Mouse (Mus musculus) forebrain, embryonic 15.5 days (tissue): ENCODE data around the gene Slc38a10. TPM values are rescaled to one million over a fixed set of nuclear protein-coding genes. Genes with fewer than 3 reads are reported as not detected.

Experiments used
- ATAC-seq: fragments of 200-750 bp; cut with Nextera tagmentation; replicated peaks from 2 replicates; pipeline ENCODE4 v1.8.0; 2017; ENCODE audit warnings: mild to moderate bottlenecking, moderate TSS enrichment, moderate library complexity
- H3K27ac ChIP-seq: fragments of 300-500 bp; sonication (generic); replicated peaks from 2 replicates; pipeline ENCODE4 v1.5.1; 2015; ENCODE audit warnings: mild to moderate bottlenecking, inconsistent platforms
- H3K27me3 ChIP-seq: fragments of 300-500 bp; sonication (generic); 2 replicates; pipeline ENCODE4 v1.6.1; 2015; ENCODE audit warnings: inconsistent platforms
- H3K36me3 ChIP-seq: fragments of 300-500 bp; sonication (generic); 2 replicates; pipeline ENCODE4 v1.6.1; 2015; ENCODE audit warnings: mild to moderate bottlenecking, inconsistent platforms
- H3K4me1 ChIP-seq: fragments of 300-500 bp; sonication (generic); 2 replicates; pipeline ENCODE4 v1.6.1; 2015; ENCODE audit warnings: inconsistent platforms
- H3K4me2 ChIP-seq: fragments of 300-500 bp; sonication (generic); replicated peaks from 2 replicates; pipeline ENCODE4 v1.6.1; 2015; ENCODE audit warnings: mild to moderate bottlenecking, inconsistent platforms
- H3K4me3 ChIP-seq: fragments of 300-500 bp; sonication (generic); 2 replicates; pipeline ENCODE4 v1.5.1; 2015; ENCODE audit warnings: mild to moderate bottlenecking, inconsistent platforms
- H3K9ac ChIP-seq: fragments of 300-500 bp; sonication (generic); replicated peaks from 2 replicates; pipeline ENCODE4 v1.6.1; 2015; ENCODE audit warnings: mild to moderate bottlenecking, inconsistent platforms
- H3K9me3 ChIP-seq: fragments of 300-500 bp; sonication (generic); 2 replicates; pipeline ENCODE4 v1.6.1; 2016; ENCODE audit warnings: inconsistent platforms
- WGBS: fragments of 180-500 bp; shearing (Covaris S2); methylation state at CpG from one replicate; pipeline ENCODE4 v1.1.7; 2015; ENCODE audit warnings: mixed read lengths; 5-methylcytosine and 5-hydroxymethylcytosine counted together
- polyA plus RNA-seq: library from polyadenylated mRNA; unstranded; fragments of >200 nt; fragmentation: Nextera tagmentation; extraction: Ambion mirVana; gene quantifications from 2 replicates; pipeline ENCODE4 v1.2.1, GENCODE M21; 2015

Slc38a10 gene
- polyA plus RNA-seq, 1 experiment from 2014 or later: 98.9 TPM

- 92% methylated on average over 6 of the region's 6 CpGs for WGBS
- H3K9me3 ChIP-seq: no peaks in the 10 kb centered on the region
- no peaks in the 10 kb centered on the region for H3K27me3 ChIP-seq
- H3K36me3 ChIP-seq: peaks cover 46% of the 10 kb centered on the region
- no peak overlapping the region for H3K4me2 ChIP-seq
- no peak for ATAC-seq
- no peak overlapping the region for H3K9ac ChIP-seq
- H3K4me3 ChIP-seq: no peak overlapping the region
- H3K27ac ChIP-seq: no peak overlapping the region; the same call in 1 of the 2 replicates
- peaks cover 2% of the 10 kb centered on the region for H3K4me1 ChIP-seq
These were observed 70.9 kb downstream of the Slc38a10 start for GRCm38 (mm10) chr11:120080282-120080681.

GRCm38 (mm10) chr11:120076191-120076590 lies 75.0 kb downstream of the Slc38a10 start:
- no peaks in the 10 kb centered on the region for H3K4me1 ChIP-seq
- no peak overlapping the region for H3K27ac ChIP-seq
- ATAC-seq: no peak
- no peak overlapping the region for H3K4me3 ChIP-seq
- no peak overlapping the region for H3K4me2 ChIP-seq
- no peak overlapping the region for H3K9ac ChIP-seq
- H3K9me3 ChIP-seq: no peaks in the 10 kb centered on the region
- no peaks in the 10 kb centered on the region for H3K27me3 ChIP-seq
- 86% methylated on average over 3 of the region's 3 CpGs for WGBS
- H3K36me3 ChIP-seq: peaks cover 65% of the 10 kb centered on the region

- WGBS: 93% methylated on average over 9 of the region's 9 CpGs
- H3K36me3 ChIP-seq: peaks cover 68% of the 10 kb centered on the region
- ATAC-seq: no peak
These were observed 78.0 kb downstream of the Slc38a10 start for GRCm38 (mm10) chr11:120072986-120073647.

GRCm38 (mm10) chr11:120071731-120072320 lies 79.3 kb downstream of the Slc38a10 start:
- Histone ChIP-seq H3K27me3 (no peaks in the 10 kb centered on the region), H3K36me3 (peaks cover 67% of the 10 kb centered on the region)

More at GRCm38 (mm10) chr11:120072986-120073647, 78.0 kb downstream of the Slc38a10 start:
- Histone ChIP-seq H3K4me1 (no peaks in the 10 kb centered on the region), H3K9me3 (no peaks in the 10 kb centered on the region), H3K9ac (no peak overlapping the region), H3K4me2 (no peak overlapping the region), H3K4me3 (no peak overlapping the region), H3K27ac (no peak overlapping the region), H3K27me3 (no peaks in the 10 kb centered on the region)

GRCm38 (mm10) chr11:120071065-120071464 lies 80.1 kb downstream of the Slc38a10 start:
- Histone ChIP-seq H3K9ac (no peak overlapping the region), H3K36me3 (peaks cover 61% of the 10 kb centered on the region), H3K27me3 (no peaks in the 10 kb centered on the region), H3K4me1 (no peaks in the 10 kb centered on the region), H3K27ac (no peak overlapping the region), H3K4me2 (no peak overlapping the region), H3K9me3 (no peaks in the 10 kb centered on the region), H3K4me3 (no peak overlapping the region)
- ATAC-seq: no peak
- WGBS: 61% methylated on average over 12 of the region's 12 CpGs

More at GRCm38 (mm10) chr11:120071731-120072320, 79.3 kb downstream of the Slc38a10 start:
- ATAC-seq: no peak
- no peaks in the 10 kb centered on the region for H3K4me1 ChIP-seq
- WGBS: 87% methylated on average over 7 of the region's 7 CpGs
- H3K27ac ChIP-seq: no peak overlapping the region
- no peaks in the 10 kb centered on the region for H3K9me3 ChIP-seq
- H3K4me3 ChIP-seq: no peak overlapping the region
- H3K9ac ChIP-seq: no peak overlapping the region
- no peak overlapping the region for H3K4me2 ChIP-seq

GRCm38 (mm10) chr11:120070286-120070930 lies 80.7 kb downstream of the Slc38a10 start:
- Histone ChIP-seq H3K27me3 (no peaks in the 10 kb centered on the region), H3K4me2 (no peak overlapping the region), H3K9me3 (no peaks in the 10 kb centered on the region), H3K4me3 (no peak overlapping the region), H3K9ac (no peak overlapping the region), H3K4me1 (no peaks in the 10 kb centered on the region), H3K36me3 (peaks cover 63% of the 10 kb centered on the region), H3K27ac (no peak overlapping the region)
- 92% methylated on average over 27 of the region's 27 CpGs for WGBS
- ATAC-seq: no peak

GRCm38 (mm10) chr11:120069261-120069660 lies 81.9 kb downstream of the Slc38a10 start:
- 61% methylated on average over 11 of the region's 11 CpGs for WGBS
- Histone ChIP-seq H3K4me2 (no peak overlapping the region), H3K9ac (no peak overlapping the region), H3K4me3 (no peak overlapping the region), H3K27ac (no peak overlapping the region), H3K27me3 (no peaks in the 10 kb centered on the region), H3K4me1 (no peaks in the 10 kb centered on the region), H3K36me3 (peaks cover 64% of the 10 kb centered on the region), H3K9me3 (no peaks in the 10 kb centered on the region)
- ATAC-seq: no peak

- Histone ChIP-seq H3K27me3 (no peaks in the 10 kb centered on the region), H3K4me1 (no peaks in the 10 kb centered on the region), H3K4me3 (no peak overlapping the region), H3K27ac (no peak overlapping the region), H3K9ac (no peak overlapping the region), H3K9me3 (no peaks in the 10 kb centered on the region), H3K4me2 (no peak overlapping the region), H3K36me3 (peaks cover 60% of the 10 kb centered on the region)
- WGBS: 46% methylated on average over 17 of the region's 17 CpGs
- no peak for ATAC-seq
These were observed 83.3 kb downstream of the Slc38a10 start for GRCm38 (mm10) chr11:120067834-120068233.

GRCm38 (mm10) chr11:120065291-120065690 lies 85.9 kb downstream of the Slc38a10 start:
- no peaks in the 10 kb centered on the region for H3K4me1 ChIP-seq
- no peak for ATAC-seq
- no peak overlapping the region for H3K4me2 ChIP-seq
- no peak overlapping the region for H3K4me3 ChIP-seq
- H3K36me3 ChIP-seq: peaks cover 36% of the 10 kb centered on the region
- WGBS: 33% methylated on average over 10 of the region's 10 CpGs
- no peak overlapping the region for H3K9ac ChIP-seq
- no peaks in the 10 kb centered on the region for H3K27me3 ChIP-seq
- no peaks in the 10 kb centered on the region for H3K9me3 ChIP-seq
- H3K27ac ChIP-seq: no peak overlapping the region

- no peak for ATAC-seq
- no peaks in the 10 kb centered on the region for H3K27me3 ChIP-seq
- 90% methylated on average over 11 of the region's 11 CpGs for WGBS
- H3K4me1 ChIP-seq: no peaks in the 10 kb centered on the region
- H3K9me3 ChIP-seq: no peaks in the 10 kb centered on the region
- no peak overlapping the region for H3K9ac ChIP-seq
- H3K36me3 ChIP-seq: peaks cover 32% of the 10 kb centered on the region
- no peak overlapping the region for H3K4me3 ChIP-seq
- H3K27ac ChIP-seq: no peak overlapping the region
- no peak overlapping the region for H3K4me2 ChIP-seq
These were observed 86.5 kb downstream of the Slc38a10 start for GRCm38 (mm10) chr11:120064668-120065040.

- Histone ChIP-seq H3K4me3 (no peak overlapping the region), H3K4me1 (no peaks in the 10 kb centered on the region), H3K9me3 (no peaks in the 10 kb centered on the region), H3K27ac (no peak overlapping the region), H3K27me3 (no peaks in the 10 kb centered on the region), H3K4me2 (no peak overlapping the region), H3K36me3 (peaks cover 27% of the 10 kb centered on the region), H3K9ac (no peak overlapping the region)
- 89% methylated on average over 11 of the region's 13 CpGs for WGBS
- no peak for ATAC-seq
These were observed 87.0 kb downstream of the Slc38a10 start for GRCm38 (mm10) chr11:120064006-120064667.

- Histone ChIP-seq H3K4me1 (no peaks in the 10 kb centered on the region), H3K4me2 (no peak overlapping the region), H3K27me3 (no peaks in the 10 kb centered on the region), H3K9ac (no peak overlapping the region), H3K36me3 (peaks cover 25% of the 10 kb centered on the region), H3K9me3 (no peaks in the 10 kb centered on the region), H3K4me3 (no peak overlapping the region), H3K27ac (no peak overlapping the region)
- 85% methylated on average over 5 of the region's 5 CpGs for WGBS
- ATAC-seq: no peak
These were observed 87.8 kb downstream of the Slc38a10 start for GRCm38 (mm10) chr11:120063326-120063725.
